Mouse (Mus musculus) forebrain, postnatal 0 days (tissue): ENCODE results near the gene Csad. TPM values are rescaled to one million over a fixed set of nuclear protein-coding genes. Genes with fewer than 3 reads are reported as not detected.

Source experiments
- ATAC-seq: fragments of 200-750 bp; cut with Nextera tagmentation; 2 replicates; pipeline ENCODE4 v1.8.0; 2017; ENCODE audit warnings: mild to moderate bottlenecking, moderate library complexity
- DNase-seq: peaks from one replicate; pipeline ENCODE4 v3.0.0-alpha.2; 2015
- H3K27ac ChIP-seq: fragments of 300-500 bp; sonication (generic); 2 replicates; pipeline ENCODE4 v1.5.1; 2014; ENCODE audit warnings: low read depth, mild to moderate bottlenecking, antibody characterized with exemption, low read length, moderate library complexity, mixed read lengths
- H3K27me3 ChIP-seq: fragments of 300-500 bp; sonication (generic); 2 replicates; pipeline ENCODE4 v1.6.1; 2014; ENCODE audit warnings: mild to moderate bottlenecking, low read length, mixed read lengths; ENCODE audit not compliant: insufficient read depth
- H3K36me3 ChIP-seq: fragments of 300-500 bp; sonication (generic); 2 replicates; pipeline ENCODE4 v1.6.1; 2014; ENCODE audit warnings: mild to moderate bottlenecking, moderate library complexity; ENCODE audit not compliant: insufficient read depth
- H3K4me1 ChIP-seq: fragments of 300-500 bp; sonication (generic); 2 replicates; pipeline ENCODE4 v1.6.1; 2014; ENCODE audit warnings: antibody characterized with exemption; ENCODE audit not compliant: insufficient read depth
- H3K4me2 ChIP-seq: fragments of 300-500 bp; sonication (generic); 2 replicates; pipeline ENCODE4 v1.6.1; 2014; ENCODE audit warnings: low read depth, mild to moderate bottlenecking, moderate library complexity
- H3K4me3 ChIP-seq: fragments of 300-500 bp; sonication (generic); 2 replicates; pipeline ENCODE4 v1.5.1; 2014; ENCODE audit warnings: low read depth, low read length, mixed read lengths
- H3K9ac ChIP-seq: fragments of 300-500 bp; sonication (generic); 2 replicates; pipeline ENCODE4 v1.6.1; 2014; ENCODE audit warnings: mild to moderate bottlenecking
- H3K9me3 ChIP-seq: fragments of 300-500 bp; sonication (generic); 2 replicates; pipeline ENCODE4 v1.6.1; 2016; ENCODE audit warnings: low read length
- CTCF ChIP-seq: sonication (generic); IDR thresholded peaks from 2 replicates; pipeline ENCODE4 v1.5.1; 2016; ENCODE audit warnings: antibody characterized with exemption, control low read depth, low read depth
- WGBS: fragments of 180-500 bp; shearing (Covaris S2); extraction: QIAGEN DNeasy Blood & Tissue Kit; methylation state at CpG from one replicate; pipeline ENCODE4 v1.1.7; 2014; 5-methylcytosine and 5-hydroxymethylcytosine counted together
- polyA plus RNA-seq: library from polyadenylated mRNA; unstranded; fragments of >200 nt; fragmentation: Nextera tagmentation; extraction: Ambion mirVana; gene quantifications from 2 replicates; pipeline ENCODE4 v1.2.1, GENCODE M21; 2015
- total RNA-seq: library from RNA; depleted of rRNA; stranded (reverse); fragments of >200 nt; gene quantifications from 2 replicates; pipeline ENCODE4 v1.2.3, GENCODE M21; 2014

The Csad gene
- total and polyA plus RNA-seq, 2 experiments from 2014 or later = 29.9 to 47.8 TPM

GRCm38 (mm10) chr15:102203835-102204381 lies 616 bp downstream of the Csad start:
- no peaks in the 10 kb centered on the region for H3K9me3 ChIP-seq
- peak overlapping the region; percentile 92 for H3K9ac ChIP-seq
- H3K4me2 ChIP-seq = peak overlapping the region; percentile 68
- WGBS = 2% methylated on average over 35 of the region's 72 CpGs
- H3K27ac ChIP-seq = peak overlapping the region; percentile 99
- TF ChIP-seq CTCF = no peak
- H3K4me3 ChIP-seq = peak overlapping the region; percentile 93
- peaks cover 13% of the 10 kb centered on the region for H3K4me1 ChIP-seq
- H3K36me3 ChIP-seq = peaks cover 19% of the 10 kb centered on the region
- no peaks in the 10 kb centered on the region for H3K27me3 ChIP-seq
- ATAC-seq = peak; percentile 49
- DNase-seq = peak; percentile 85

DNA sequence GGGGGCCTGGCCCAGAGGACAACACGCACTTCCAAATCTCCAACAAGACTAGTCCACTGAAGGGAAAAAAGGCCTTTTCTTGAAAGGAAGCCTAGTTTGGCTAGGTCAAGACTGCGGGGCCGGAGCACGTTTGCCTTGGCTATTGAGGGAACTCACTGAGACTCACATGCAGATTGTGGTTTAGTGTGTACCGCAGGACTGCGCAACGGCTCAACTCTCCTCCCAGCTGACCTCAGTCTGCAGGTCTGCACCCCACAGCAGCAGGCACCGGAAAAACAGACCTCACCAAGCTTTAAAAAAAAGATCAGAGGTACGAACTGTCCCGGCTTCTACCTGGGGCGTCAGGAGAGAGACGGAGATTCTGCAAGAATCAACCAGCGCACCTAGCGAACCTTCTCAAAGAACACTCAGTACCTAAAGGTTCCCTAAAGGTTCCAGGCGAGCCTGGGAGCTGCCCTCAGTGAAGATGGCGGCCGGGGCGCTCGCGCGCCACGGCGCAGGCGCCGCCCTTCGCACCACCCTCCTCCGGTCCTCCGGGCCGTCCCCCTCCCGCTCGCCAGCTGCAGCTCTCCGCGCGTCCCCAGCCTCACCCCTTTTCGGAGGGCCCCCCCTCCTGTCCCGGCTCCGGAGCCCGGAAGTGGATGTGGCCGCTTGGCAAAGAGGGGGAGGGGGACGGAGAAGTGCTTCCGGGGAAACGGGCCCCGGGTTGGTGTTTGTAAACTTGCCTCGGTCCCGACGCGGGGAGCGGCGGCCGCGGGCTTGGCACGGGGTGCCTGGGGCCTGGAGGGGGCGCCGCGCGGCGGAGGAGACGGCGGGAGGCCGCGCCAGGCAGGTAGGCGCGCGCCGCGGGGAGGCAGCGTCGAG lies 1.3 kb downstream of the Csad start, which contains the start of gene Zfp740:
Zfp740 (plus strand) TSS at position 279 of the 864 bp plus-strand sequence.
- Histone ChIP-seq H3K27ac (peak within 1 kb of the TSS; percentile 99), H3K9me3 (no peaks in the 10 kb centered on the region), H3K4me2 (peak within 1 kb of the TSS; percentile 68), H3K27me3 (no peaks in the 10 kb centered on the region), H3K36me3 (peaks cover 12% of the 10 kb centered on the region), H3K4me3 (peak within 1 kb of the TSS; percentile 93), H3K9ac (peak within 1 kb of the TSS; percentile 92), H3K4me1 (peaks cover 13% of the 10 kb centered on the region)
- WGBS = 2% methylated on average over 58 of the region's 68 CpGs
- no peak for TF ChIP-seq CTCF
- ATAC-seq (peak; percentile 97), DNase-seq (peak; percentile 97)

- no peaks in the 10 kb centered on the region for H3K4me1 ChIP-seq
- no peak overlapping the region for H3K27ac ChIP-seq
- H3K4me3 ChIP-seq = no peak overlapping the region
- H3K4me2 ChIP-seq = no peak overlapping the region
- 83% methylated on average over 4 of the region's 4 CpGs for WGBS
- no peaks in the 10 kb centered on the region for H3K36me3 ChIP-seq
- H3K9ac ChIP-seq = no peak overlapping the region
- TF ChIP-seq CTCF = no peak
- DNase-seq (no peak), ATAC-seq (no peak)
- no peaks in the 10 kb centered on the region for H3K9me3 ChIP-seq
- no peaks in the 10 kb centered on the region for H3K27me3 ChIP-seq
Observed at GRCm38 (mm10) chr15:102198841-102199240, 5.7 kb downstream of the Csad start.

DNA sequence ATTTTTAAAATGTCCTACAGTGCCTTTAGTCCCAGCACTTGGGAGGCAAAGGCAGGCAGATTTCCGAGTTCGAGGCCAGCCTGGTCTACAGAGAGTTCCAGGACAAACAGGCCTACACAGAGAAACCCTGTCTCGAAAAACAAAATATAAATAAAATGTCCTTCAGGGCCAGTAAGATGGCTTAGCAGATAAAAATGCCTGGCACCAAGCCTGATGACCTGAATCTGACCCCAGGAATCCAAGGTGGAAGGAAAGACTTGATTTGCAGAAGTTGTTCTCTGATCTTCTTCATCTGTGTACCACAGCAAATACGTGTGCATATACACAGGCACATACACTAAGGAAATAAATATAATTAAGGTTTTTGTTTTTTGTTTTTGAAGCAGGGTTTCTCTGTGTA lies 9.2 kb downstream of the Csad start:
- no peaks in the 10 kb centered on the region for H3K4me1 ChIP-seq
- no peak for TF ChIP-seq CTCF

GRCm38 (mm10) chr15:102194439-102194838 lies 10.1 kb downstream of the Csad start:
- DNase-seq (no peak), ATAC-seq (no peak)
- Histone ChIP-seq H3K27ac (no peak overlapping the region), H3K4me3 (no peak overlapping the region), H3K4me2 (no peak overlapping the region), H3K9me3 (no peaks in the 10 kb centered on the region), H3K27me3 (no peaks in the 10 kb centered on the region), H3K9ac (no peak overlapping the region), H3K36me3 (no peaks in the 10 kb centered on the region; the same call in 1 of the 2 replicates), H3K4me1 (no peaks in the 10 kb centered on the region)
- TF ChIP-seq CTCF = no peak
- WGBS = 87% methylated on average over 4 of the region's 4 CpGs

More for the DNA sequence above, 9.2 kb downstream of the Csad start:
- no peaks in the 10 kb centered on the region for H3K9me3 ChIP-seq
- WGBS = 88% methylated on average over 4 of the region's 4 CpGs
- no peak overlapping the region for H3K27ac ChIP-seq
- no peaks in the 10 kb centered on the region for H3K27me3 ChIP-seq
- no peak overlapping the region for H3K4me2 ChIP-seq
- H3K4me3 ChIP-seq = no peak overlapping the region
- no peak overlapping the region for H3K9ac ChIP-seq
- no peak for DNase-seq
- no peak for ATAC-seq
- H3K36me3 ChIP-seq = no peaks in the 10 kb centered on the region; the same call in 1 of the 2 replicates

GRCm38 (mm10) chr15:102193652-102194051 lies 10.9 kb downstream of the Csad start:
- 88% methylated on average over 4 of the region's 4 CpGs for WGBS
- H3K4me3 ChIP-seq = no peak overlapping the region
- no peak overlapping the region for H3K9ac ChIP-seq
- no peak for DNase-seq
- no peaks in the 10 kb centered on the region for H3K27me3 ChIP-seq
- H3K4me2 ChIP-seq = no peak overlapping the region
- no peak for TF ChIP-seq CTCF
- ATAC-seq = no peak
- no peak overlapping the region for H3K27ac ChIP-seq
- H3K36me3 ChIP-seq = no peaks in the 10 kb centered on the region; the same call in 1 of the 2 replicates
- H3K9me3 ChIP-seq = no peaks in the 10 kb centered on the region
- no peaks in the 10 kb centered on the region for H3K4me1 ChIP-seq

GRCm38 (mm10) chr15:102192820-102193386 lies 11.6 kb downstream of the Csad start:
- no peaks in the 10 kb centered on the region for H3K4me1 ChIP-seq
- H3K27me3 ChIP-seq = no peaks in the 10 kb centered on the region
- TF ChIP-seq CTCF = no peak
- H3K27ac ChIP-seq = no peak overlapping the region
- no peaks in the 10 kb centered on the region; the same call in 1 of the 2 replicates for H3K36me3 ChIP-seq
- H3K4me3 ChIP-seq = no peak overlapping the region
- WGBS = 74% methylated on average over 5 of the region's 5 CpGs
- H3K9me3 ChIP-seq = no peaks in the 10 kb centered on the region
- no peak overlapping the region for H3K4me2 ChIP-seq
- no peak overlapping the region for H3K9ac ChIP-seq
- DNase-seq = no peak
- no peak for ATAC-seq
